Mouse (Mus musculus) forebrain, embryonic 11.5 days (tissue): ENCODE results near the gene Cryba4. TPM values are rescaled to one million over a fixed set of nuclear protein-coding genes. Genes with fewer than 3 reads are reported as not detected.
A peak's percentile ranks its signal among the peaks of the same experiment; 100 is the strongest.

Experiments used
- ATAC-seq: fragments of 200-750 bp; cut with Nextera tagmentation; replicated peaks from 2 replicates; pipeline ENCODE4 v1.8.0; 2017; ENCODE audit warnings: moderate TSS enrichment; ENCODE audit not compliant: low FRiP score
- DNase-seq: peaks from one replicate; pipeline ENCODE4 v3.0.0-alpha.2; 2017; ENCODE audit warnings: low spot score
- H3K27ac ChIP-seq: fragments of 300-500 bp; sonication (generic); 2 replicates; pipeline ENCODE4 v1.5.1; 2014; ENCODE audit warnings: low read depth, low read length
- H3K27me3 ChIP-seq: fragments of 300-500 bp; sonication (generic); 2 replicates; pipeline ENCODE4 v1.6.1; 2014; ENCODE audit warnings: mild to moderate bottlenecking, low read length, mixed read lengths; ENCODE audit not compliant: control insufficient read depth, insufficient read depth
- H3K36me3 ChIP-seq: fragments of 300-500 bp; sonication (generic); 2 replicates; pipeline ENCODE4 v1.6.1; 2014; ENCODE audit warnings: mild to moderate bottlenecking, low read length, moderate library complexity, mixed read lengths; ENCODE audit not compliant: control insufficient read depth, insufficient read depth
- H3K4me1 ChIP-seq: fragments of 300-500 bp; sonication (generic); replicated peaks from 2 replicates; pipeline ENCODE4 v1.6.1; 2014; ENCODE audit warnings: low read length, mixed read lengths; ENCODE audit not compliant: control insufficient read depth, insufficient read depth
- H3K4me2 ChIP-seq: fragments of 300-500 bp; sonication (generic); 2 replicates; pipeline ENCODE4 v1.6.1; 2014; ENCODE audit warnings: low read depth, mild to moderate bottlenecking, low read length, moderate library complexity, mixed read lengths; ENCODE audit not compliant: severe bottlenecking
- H3K4me3 ChIP-seq: fragments of 300-500 bp; sonication (generic); 2 replicates; pipeline ENCODE4 v1.5.1; 2014; ENCODE audit warnings: low read depth, low read length
- H3K9ac ChIP-seq: fragments of 300-500 bp; sonication (generic); 2 replicates; pipeline ENCODE4 v1.6.1; 2014; ENCODE audit warnings: low read length
- H3K9me3 ChIP-seq: fragments of 300-500 bp; sonication (generic); 2 replicates; pipeline ENCODE4 v1.6.1; 2016; ENCODE audit warnings: low read length, mixed read lengths; ENCODE audit not compliant: control insufficient read depth
- WGBS: fragments of 180-500 bp; shearing (Covaris S2); extraction: QIAGEN DNeasy Blood & Tissue Kit; methylation state at CpG from one replicate; pipeline ENCODE4 v1.1.7; 2014; 5-methylcytosine and 5-hydroxymethylcytosine counted together
- polyA plus RNA-seq: library from polyadenylated mRNA; unstranded; fragments of >200 nt; fragmentation: Nextera tagmentation; extraction: Ambion mirVana; gene quantifications from 2 replicates; pipeline ENCODE4 v1.2.1, GENCODE M21; 2014

Gene Cryba4
- polyA plus RNA-seq, 1 experiment from 2014 or later = 0.48 TPM

DNA sequence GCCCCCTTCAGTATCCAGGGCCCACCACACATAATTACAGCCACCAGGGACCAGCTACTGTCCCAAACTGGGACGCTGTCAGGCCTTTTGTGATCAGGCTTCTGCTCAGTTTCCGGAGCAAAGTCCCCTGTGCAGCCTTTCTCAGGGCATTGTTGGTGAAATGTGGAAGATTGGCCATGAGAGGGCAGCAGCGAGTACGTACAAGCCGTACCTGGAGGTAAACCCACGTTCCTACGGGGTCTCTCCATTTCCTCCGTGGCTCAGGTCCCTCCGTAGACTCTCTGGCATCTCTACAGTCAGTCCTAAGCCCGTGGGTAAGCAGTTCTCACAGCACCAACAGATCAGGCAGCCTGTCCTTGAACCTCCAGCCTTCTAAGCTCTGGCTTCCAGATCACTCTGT, 37.9 kb downstream of the Cryba4 start:
- WGBS = 3% methylated on average over 10 of the region's 10 CpGs
- Histone ChIP-seq H3K9ac (peak overlapping the region; percentile 47), H3K27ac (peak overlapping the region; percentile 82), H3K4me3 (no peak overlapping the region), H3K27me3 (no peaks in the 10 kb centered on the region), H3K4me1 (peaks cover 43% of the 10 kb centered on the region), H3K4me2 (0 out of 2 replicates have a peak overlapping the region, but pooled peaks have one; percentile 15), H3K36me3 (no peaks in the 10 kb centered on the region), H3K9me3 (no peaks in the 10 kb centered on the region)
- ATAC-seq (peak; percentile 34), DNase-seq (peak; percentile 90)

DNA sequence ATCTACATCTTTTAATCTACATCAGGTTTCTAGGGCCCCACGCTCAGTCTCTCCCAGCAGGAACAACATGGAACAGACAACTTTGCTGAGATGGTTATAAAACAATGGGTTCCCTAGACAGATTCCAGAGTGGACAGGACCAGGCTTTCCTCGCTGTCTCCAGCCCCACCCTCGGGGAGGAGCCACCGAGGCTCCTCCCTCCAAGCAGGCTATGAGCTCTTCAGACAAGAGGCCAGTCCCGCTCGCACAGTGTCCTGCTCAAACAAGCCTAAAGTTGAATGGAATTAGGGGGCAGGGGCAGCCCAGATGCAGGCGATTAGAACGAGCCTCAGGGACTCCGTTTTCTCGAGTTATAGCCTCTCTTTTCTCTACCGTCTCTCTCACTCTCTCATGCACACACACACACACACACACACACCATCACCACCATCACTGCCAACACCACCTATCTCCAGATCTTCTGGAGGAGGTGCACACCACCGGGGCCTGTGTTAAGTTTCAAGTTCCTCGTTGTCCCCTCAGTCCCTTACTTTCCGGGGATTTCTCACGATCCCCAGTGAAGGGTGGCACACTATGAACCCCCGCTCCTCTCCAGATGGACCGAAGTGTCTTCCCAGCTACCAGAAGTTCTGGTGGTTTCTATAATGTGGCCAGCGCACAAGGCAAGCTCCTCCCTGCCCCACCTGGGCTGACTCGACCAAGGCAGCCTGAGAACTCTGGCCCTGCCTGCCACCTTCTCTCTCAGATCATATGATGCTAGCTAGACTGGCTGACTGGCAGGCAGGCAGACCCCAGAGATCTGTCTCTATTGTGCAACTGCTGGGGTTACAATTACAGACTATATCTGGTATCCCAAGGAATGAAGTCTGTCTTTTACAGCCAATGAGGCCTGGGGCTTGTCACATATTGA, 38.7 kb downstream of the Cryba4 start:
- ATAC-seq (peak; percentile 57), DNase-seq (peak; percentile 84)
- WGBS = 17% methylated on average over 19 of the region's 19 CpGs
- H3K4me1 ChIP-seq = peaks cover 43% of the 10 kb centered on the region
- H3K9ac ChIP-seq = peak overlapping the region; percentile 47
- peak overlapping the region; percentile 82 for H3K27ac ChIP-seq
- peak overlapping the region; percentile 15; the same call in 1 of the 2 replicates for H3K4me2 ChIP-seq
- no peak overlapping the region for H3K4me3 ChIP-seq
- no peaks in the 10 kb centered on the region for H3K27me3 ChIP-seq
- no peaks in the 10 kb centered on the region for H3K9me3 ChIP-seq
- no peaks in the 10 kb centered on the region for H3K36me3 ChIP-seq

DNA sequence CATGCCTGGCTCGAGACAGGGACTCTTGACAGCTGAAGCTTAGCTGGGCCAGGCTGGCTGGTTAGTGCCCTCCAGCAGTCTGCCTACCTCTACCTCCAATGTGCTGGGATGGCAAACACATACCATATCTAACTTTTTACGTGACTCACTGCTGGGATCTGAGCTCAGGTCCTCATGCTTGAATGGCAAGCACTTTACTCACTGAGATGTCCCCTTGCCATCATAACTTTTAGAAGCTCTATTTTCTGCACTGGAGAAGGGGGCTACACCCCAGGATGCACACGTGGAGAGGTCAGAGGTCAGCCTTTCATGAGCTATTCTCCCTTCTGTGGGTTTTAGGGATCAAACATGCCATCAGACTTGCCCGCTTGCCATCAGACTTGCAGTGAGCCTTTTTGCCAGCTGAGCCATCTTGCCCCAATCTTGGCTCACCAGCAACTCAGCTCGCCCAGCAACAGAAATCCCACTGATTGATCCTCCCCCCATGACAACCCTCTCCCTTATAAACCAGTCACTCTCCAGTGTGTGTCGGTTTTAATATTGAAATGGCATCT, 39.5 kb downstream of the Cryba4 start:
- no peak overlapping the region for H3K4me2 ChIP-seq
- peak; percentile 58 for DNase-seq
- no peak overlapping the region for H3K4me3 ChIP-seq
- peak overlapping the region; percentile 82 for H3K27ac ChIP-seq
- H3K36me3 ChIP-seq = no peaks in the 10 kb centered on the region
- no peaks in the 10 kb centered on the region for H3K9me3 ChIP-seq
- peaks cover 41% of the 10 kb centered on the region for H3K4me1 ChIP-seq
- no peak overlapping the region for H3K9ac ChIP-seq
- WGBS = 61% methylated on average over 6 of the region's 6 CpGs
- H3K27me3 ChIP-seq = no peaks in the 10 kb centered on the region
- no peak for ATAC-seq

DNA sequence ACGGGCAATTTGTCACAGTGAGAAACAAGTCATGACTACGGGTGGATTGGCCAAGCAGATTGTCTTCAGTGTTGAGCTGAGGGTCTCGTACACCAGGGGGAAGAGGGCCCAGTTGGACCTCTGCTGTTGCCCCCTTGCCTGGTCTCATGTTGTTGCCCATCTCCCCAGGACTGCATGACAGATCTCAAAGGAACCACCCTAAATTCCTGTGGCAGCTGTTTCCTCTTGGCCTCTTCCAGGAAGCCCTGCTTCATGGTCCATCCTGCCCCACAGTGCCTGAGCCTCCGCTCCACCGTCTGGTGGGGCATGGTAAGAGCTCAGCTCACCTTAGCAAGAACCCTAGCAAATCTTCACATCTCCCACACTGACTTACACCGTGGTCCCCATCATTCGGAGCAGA, 40.4 kb downstream of the Cryba4 start:
- H3K27ac ChIP-seq = no peak overlapping the region
- H3K9ac ChIP-seq = no peak overlapping the region
- no peak for ATAC-seq
- H3K36me3 ChIP-seq = no peaks in the 10 kb centered on the region
- DNase-seq = peak; percentile 61
- no peak overlapping the region for H3K4me2 ChIP-seq
- no peak overlapping the region for H3K4me3 ChIP-seq
- no peaks in the 10 kb centered on the region for H3K9me3 ChIP-seq
- H3K27me3 ChIP-seq = no peaks in the 10 kb centered on the region
- H3K4me1 ChIP-seq = peaks cover 34% of the 10 kb centered on the region
- WGBS = 92% methylated on average over 7 of the region's 7 CpGs

DNA sequence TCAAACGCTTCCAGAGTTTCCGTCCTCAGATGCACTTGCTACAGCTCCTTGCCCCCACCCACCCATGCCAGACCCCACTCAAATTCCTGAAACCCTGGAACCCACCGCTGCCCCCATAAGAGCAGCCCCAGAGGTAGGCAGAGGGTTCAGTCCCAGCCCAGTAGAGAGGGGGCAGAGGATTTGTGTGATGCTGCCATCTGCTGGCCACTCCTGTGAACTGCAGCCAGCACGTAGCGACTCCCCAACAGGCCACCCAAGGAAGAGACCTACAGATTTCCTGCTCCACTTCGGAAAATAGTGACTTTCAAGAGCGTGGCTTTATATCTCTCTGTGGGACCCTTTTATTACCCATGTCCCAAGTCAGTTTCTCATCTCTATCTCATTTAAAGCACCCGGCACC, 42.2 kb downstream of the Cryba4 start:
- Histone ChIP-seq H3K36me3 (no peaks in the 10 kb centered on the region), H3K27me3 (no peaks in the 10 kb centered on the region), H3K4me3 (no peak overlapping the region), H3K9me3 (no peaks in the 10 kb centered on the region), H3K4me2 (no peak overlapping the region), H3K9ac (no peak overlapping the region), H3K4me1 (peaks cover 28% of the 10 kb centered on the region), H3K27ac (no peak overlapping the region)
- ATAC-seq (no peak), DNase-seq (peak; percentile 89)
- 24% methylated on average over 8 of the region's 8 CpGs for WGBS

DNA sequence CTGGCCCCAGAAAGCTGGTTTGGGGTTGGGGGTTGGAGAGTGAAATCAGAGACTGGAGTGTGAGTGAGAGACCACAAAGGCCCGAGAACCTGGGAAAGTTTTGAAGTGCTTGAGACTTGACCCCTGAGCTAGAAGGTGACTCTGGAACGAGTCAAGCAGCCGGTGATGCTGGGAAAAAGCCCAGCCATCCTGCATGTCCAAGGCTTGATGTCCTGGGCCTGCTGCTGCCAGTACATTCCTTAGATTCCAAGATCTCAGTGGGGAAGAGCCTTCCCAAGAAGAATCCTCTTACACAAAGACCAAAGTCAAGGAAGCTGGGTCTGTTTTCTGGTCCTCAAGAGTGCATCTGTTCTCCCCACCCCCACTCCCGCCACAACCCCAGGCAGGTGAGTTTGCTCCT, 44.0 kb downstream of the Cryba4 start:
- no peak overlapping the region for H3K4me3 ChIP-seq
- no peaks in the 10 kb centered on the region for H3K9me3 ChIP-seq
- no peak overlapping the region for H3K27ac ChIP-seq
- no peaks in the 10 kb centered on the region for H3K36me3 ChIP-seq
- no peak for DNase-seq
- H3K4me1 ChIP-seq = peaks cover 13% of the 10 kb centered on the region; the same call in 1 of the 2 replicates
- no peaks in the 10 kb centered on the region for H3K27me3 ChIP-seq
- H3K9ac ChIP-seq = no peak overlapping the region
- 41% methylated on average over 4 of the region's 4 CpGs for WGBS
- H3K4me2 ChIP-seq = no peak overlapping the region
- ATAC-seq = no peak

DNA sequence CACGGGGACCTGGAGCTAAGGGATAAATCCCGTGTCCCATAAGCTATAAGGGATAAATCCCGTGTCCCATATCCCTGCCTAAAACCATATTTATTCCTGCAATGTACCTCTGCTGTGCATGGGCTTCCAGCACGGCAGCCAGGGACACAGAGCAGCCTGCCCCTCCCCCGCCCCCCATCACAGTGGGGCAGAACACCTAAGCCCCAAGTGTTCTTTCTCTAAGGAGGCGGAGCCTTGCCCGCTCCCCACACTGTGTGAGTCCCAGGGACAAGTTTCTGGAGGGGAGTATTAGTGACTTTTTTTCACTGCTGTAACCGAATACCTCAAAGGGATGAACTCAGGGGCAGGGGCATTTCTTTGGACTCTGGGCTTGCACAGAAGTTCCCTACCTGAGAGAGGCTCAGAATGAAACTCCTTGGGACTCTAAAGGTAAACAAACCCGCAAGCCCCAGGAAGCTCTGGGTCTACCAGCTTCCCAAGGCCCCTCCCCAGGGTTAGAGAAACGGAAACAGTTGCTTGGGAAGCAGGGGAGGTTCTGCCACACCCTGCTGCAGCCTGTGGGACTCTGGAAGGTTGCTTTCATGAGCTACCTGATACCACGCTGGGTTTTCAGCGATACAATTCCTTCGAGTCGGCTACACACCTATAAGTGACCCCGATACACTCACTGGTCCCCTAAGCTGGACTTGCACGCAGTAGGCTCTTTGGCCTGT, 45.6 kb downstream of the Cryba4 start:
- no peak overlapping the region for H3K4me2 ChIP-seq
- 26% methylated on average over 16 of the region's 16 CpGs for WGBS
- no peak overlapping the region; the same call in 1 of the 2 replicates for H3K9ac ChIP-seq
- no peaks in the 10 kb centered on the region for H3K36me3 ChIP-seq
- H3K4me3 ChIP-seq = no peak overlapping the region
- no peaks in the 10 kb centered on the region for H3K27me3 ChIP-seq
- DNase-seq = no peak
- no peaks in the 10 kb centered on the region for H3K9me3 ChIP-seq
- no peak overlapping the region for H3K27ac ChIP-seq
- ATAC-seq = no peak
- peaks cover 7% of the 10 kb centered on the region; the same call in 1 of the 2 replicates for H3K4me1 ChIP-seq

DNA sequence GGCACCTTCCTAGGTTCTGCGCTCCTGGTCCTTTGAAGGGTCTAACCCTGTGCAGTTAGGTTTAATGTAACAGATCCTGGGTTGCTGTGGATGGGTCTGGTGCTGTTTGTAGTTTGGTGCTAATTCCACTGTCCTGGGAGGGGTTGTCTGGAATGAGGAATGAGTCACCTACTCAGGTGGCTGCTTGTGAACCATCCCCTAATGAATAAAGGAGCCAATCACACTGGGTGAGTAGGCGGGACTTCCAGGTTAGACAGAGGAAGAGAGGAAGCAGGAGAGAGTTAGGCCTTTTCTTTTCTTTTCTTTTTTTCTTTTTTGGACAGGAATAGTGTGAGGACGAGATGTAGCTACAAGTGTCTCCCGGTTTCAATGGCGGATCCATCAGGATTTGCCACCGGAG, 52.7 kb downstream of the Cryba4 start:
- WGBS = 92% methylated on average over 6 of the region's 6 CpGs
- DNase-seq = no peak
- H3K27me3 ChIP-seq = no peaks in the 10 kb centered on the region
- H3K9ac ChIP-seq = no peak overlapping the region
- ATAC-seq = no peak
- no peak overlapping the region for H3K27ac ChIP-seq
- no peaks in the 10 kb centered on the region for H3K36me3 ChIP-seq
- H3K4me1 ChIP-seq = no peaks in the 10 kb centered on the region
- H3K9me3 ChIP-seq = no peaks in the 10 kb centered on the region
- no peak overlapping the region for H3K4me2 ChIP-seq
- no peak overlapping the region for H3K4me3 ChIP-seq
